8 mouse cellular contexts compared by ENCODE assay signal in genomic region chr17:50677978-50678712, GRCm38 (mm10).
DNase-seq lines count a peak whose midpoint lies in the region; ATAC-seq lines count a peak whose summit lies in the region.

No protein-coding gene starts in this region.

- no peaks in the 10 kb centered on the region for H3K36me3 ChIP-seq in kidney, embryonic 16.5 days (ENCODE audit: insufficient read depth, low read length)

- no peak overlapping the region for H3K4me3 ChIP-seq in kidney, embryonic 16.5 days (ENCODE audit: low read length)

- H3K27ac ChIP-seq in kidney, embryonic 16.5 days (ENCODE audit: low read length), result peak overlapping the region; percentile 57

- no peak overlapping the region for H3K4me2 ChIP-seq in kidney, embryonic 16.5 days (replicated peaks; ENCODE audit: low read depth, low read length)

- peak; percentile 49 for DNase-seq in adrenal gland, adult 2 months
- no peak for DNase-seq in adrenal gland, postnatal 4 days (ENCODE audit: low spot score in 2 of 2)
- peak; percentile 14 for DNase-seq in thymus, postnatal 14 days
- no peak for DNase-seq in thymus, postnatal 10 days (ENCODE audit: low spot score in 2 of 2)
- no peak for DNase-seq in yolk sac, embryonic 10.5 days (ENCODE audit: low spot score)

- H3K9ac ChIP-seq in kidney, embryonic 16.5 days (replicated peaks; ENCODE audit: low read length), result no peak overlapping the region

- WGBS in kidney, embryonic 16.5 days, result 57% methylated on average over 10 of the region's 10 CpGs

- H3K9me3 ChIP-seq in kidney, embryonic 16.5 days (ENCODE audit: low read length), result no peaks in the 10 kb centered on the region

- peaks cover 10% of the 10 kb centered on the region; the same call in 1 of the 2 replicates for H3K4me1 ChIP-seq in kidney, embryonic 16.5 days (ENCODE audit: insufficient read depth, low read length)

- peak; percentile 74 for ATAC-seq in granulocyte monocyte progenitor cell, adult 5-6 weeks (replicated peaks; ENCODE audit: poor library complexity, severe bottlenecking)
- ATAC-seq in kidney, embryonic 16.5 days (ENCODE audit: low FRiP score, low TSS enrichment), result peak; percentile 34; the same call in 1 of the 2 replicates
- ATAC-seq in megakaryocyte, adult 5-6 weeks (ENCODE audit: poor library complexity, severe bottlenecking), result peak; percentile 53

- H3K27me3 ChIP-seq in kidney, embryonic 16.5 days (ENCODE audit: insufficient read depth, low read length), result no peaks in the 10 kb centered on the region

Comparison
In these comparisons a context has a peak if more than half of its experiments do, and no peak if none do; other contexts are left out.
1. DNase-seq: peak in adrenal gland, adult 2 months (single experiment) and thymus, postnatal 14 days (single experiment); none in adrenal gland, postnatal 4 days (0 of 2), thymus, postnatal 10 days (0 of 2) and yolk sac, embryonic 10.5 days (single experiment).
2. Peak in every context shown above with its lines, with median percentiles within 50 percentile points of each other: ATAC-seq.